Mouse (Mus musculus) testis, adult 2 months (tissue): ENCODE measurements at regions not wholly inside any gene's neighbourhood (a gene's known extent, or its start where the extent isn't known, plus 50 kb on each side); places are given as distances from the start of the nearest gene placed in this dataset.

Experiments used
- CTCF ChIP-seq: fragments of 200-500 bp; IDR thresholded peaks from 2 replicates; pipeline ENCODE4 v1.5.1; 2012; ENCODE audit warnings: low read depth, mild to moderate bottlenecking, inconsistent platforms, low read length, moderate library complexity; ENCODE audit not compliant: control insufficient read depth, insufficient read depth, insufficient replicate concordance
- POLR2A ChIP-seq: fragments of 200-500 bp; IDR thresholded peaks from 2 replicates; pipeline ENCODE4 v1.6.1; 2012; ENCODE audit warnings: low read depth, mild to moderate bottlenecking, inconsistent platforms, low read length, moderate library complexity; ENCODE audit not compliant: control insufficient read depth

DNA sequence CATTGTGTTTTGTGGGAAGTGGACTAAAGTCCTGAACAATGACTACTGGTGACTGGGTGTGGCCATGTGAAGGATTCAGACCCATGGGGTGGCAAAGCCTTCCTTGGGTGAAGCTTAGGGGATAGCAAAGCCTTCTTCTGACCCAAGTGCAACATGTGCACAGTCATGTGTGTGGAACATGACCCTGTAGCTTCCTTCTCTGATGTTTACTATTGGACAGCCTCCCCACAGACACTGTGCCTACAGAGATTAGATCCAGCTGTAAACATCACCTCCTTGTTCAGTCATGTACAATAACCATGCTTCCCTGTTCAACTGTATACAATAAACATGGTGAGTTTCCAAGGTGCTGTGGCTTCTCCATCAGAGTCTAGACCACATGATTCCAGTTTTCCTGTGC is 132.4 kb upstream of the Ahr start:
- TF ChIP-seq POLR2A = no peak
- no peak for TF ChIP-seq CTCF
